Mouse (Mus musculus): ENCODE results near the gene Smim24.

The Smim24 gene

GRCm38 (mm10) chr10:81422191-81422590, 29.3 kb downstream of the Smim24 start:
- WGBS, result 68% methylated on average over 6 of the region's 6 CpGs

GRCm38 (mm10) chr10:81422661-81423217, 29.9 kb downstream of the Smim24 start:
- 86% methylated on average over 3 of the region's 3 CpGs for WGBS

GRCm38 (mm10) chr10:81423476-81424245, 30.8 kb downstream of the Smim24 start:
- 78% methylated on average over 4 of the region's 4 CpGs for WGBS

DNA sequence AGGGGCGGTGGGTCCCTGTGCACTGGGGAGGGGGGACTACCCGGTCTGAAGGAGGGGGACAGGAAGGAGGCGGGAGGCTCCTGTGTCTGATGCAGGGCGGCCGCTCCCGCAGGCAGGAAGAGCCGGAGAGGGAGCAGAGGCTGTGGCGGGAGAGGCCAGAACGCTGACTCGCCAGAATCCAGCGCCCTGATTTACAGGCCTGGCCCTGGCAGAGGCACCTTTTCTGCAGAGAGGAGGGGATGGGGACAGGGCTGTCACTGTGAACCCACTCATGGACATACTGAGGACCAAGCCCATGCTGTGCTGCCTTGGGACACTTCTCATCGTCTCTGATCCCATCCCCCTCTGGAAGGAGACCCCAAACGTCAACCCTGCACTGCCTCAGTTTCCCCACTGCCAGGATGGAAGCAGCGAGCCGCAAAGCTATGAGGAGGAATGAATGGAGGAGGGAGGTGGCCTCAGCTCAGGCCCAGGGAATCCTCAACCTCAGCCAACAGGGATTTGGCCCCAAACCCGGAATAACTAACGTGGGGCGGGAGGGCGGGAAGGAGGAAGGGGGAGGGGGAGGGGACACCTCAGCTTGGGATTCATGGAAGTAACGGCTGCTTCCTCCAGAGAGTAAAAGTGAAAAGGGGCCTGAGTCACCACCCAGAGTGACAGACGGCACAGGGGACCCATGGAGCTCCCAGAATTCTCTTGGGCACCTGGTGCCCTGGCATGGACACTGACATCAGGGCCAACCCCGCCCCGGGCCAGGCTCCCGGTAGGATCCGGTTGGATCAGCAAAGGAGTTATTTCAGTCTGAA, 31.6 kb downstream of the Smim24 start:
- 17% methylated on average over 25 of the region's 25 CpGs for WGBS

DNA sequence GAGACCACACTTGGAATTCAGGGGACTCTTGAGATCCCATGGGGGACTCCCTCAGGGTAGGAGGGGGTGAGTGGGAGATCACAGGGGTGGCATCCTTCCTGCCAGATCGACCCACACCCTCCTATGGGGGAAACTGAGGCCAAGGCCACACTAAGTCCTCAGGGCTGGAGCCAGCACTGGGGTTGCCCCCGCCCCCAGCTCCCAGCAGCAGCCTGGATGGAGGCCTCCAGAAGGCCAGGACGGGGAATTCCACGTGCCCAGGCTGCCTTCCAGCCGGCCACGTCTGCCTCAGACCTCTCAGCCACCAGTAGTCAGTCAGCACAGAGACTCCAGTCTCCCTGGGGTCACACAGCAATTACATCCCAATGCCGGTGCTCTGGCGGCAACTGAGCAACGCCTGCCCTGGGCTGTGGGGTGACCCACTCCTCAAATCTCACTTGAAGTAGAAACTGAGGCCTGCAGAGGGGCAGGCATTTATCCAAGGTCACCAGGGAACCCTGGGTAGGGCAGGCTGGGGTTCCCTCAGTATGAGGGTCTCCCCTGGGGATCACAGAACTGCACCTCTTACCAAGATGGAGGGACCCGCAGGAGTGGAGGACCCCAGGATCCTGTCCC, 32.5 kb downstream of the Smim24 start:
- WGBS, result 32% methylated on average over 10 of the region's 10 CpGs

DNA sequence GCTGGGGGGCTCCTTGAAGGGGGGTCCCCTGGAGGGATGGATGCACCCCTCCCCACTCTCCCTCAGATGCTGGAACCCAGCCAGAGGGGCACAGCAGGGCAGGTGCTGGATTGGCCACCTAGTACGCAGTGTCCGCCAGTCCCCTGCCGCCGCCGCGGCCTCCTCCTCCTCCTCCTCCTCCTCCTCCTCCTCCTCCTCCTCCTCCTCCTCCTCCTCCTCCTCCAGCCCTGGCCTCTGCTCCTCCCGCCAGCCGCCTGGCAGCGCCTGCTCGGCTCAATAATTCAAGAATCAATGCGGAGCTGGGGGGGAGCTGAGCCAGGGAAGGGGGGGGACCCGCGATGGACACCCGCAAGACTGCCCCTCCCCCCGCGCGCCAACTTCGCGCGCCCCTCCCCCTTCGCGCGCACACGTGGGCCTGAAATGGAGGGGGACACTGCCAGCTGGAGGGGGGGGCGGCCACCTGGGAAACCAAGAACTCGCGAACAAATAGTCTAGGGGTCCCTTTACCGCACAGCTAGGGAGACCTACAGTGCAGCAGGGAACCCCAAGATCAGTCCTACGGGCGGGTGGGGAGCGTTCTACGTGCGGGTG, 33.3 kb downstream of the Smim24 start:
- 1% methylated on average over 19 of the region's 33 CpGs for WGBS

- under 1% methylated on average over 38 of the region's 38 CpGs for WGBS
Observed at GRCm38 (mm10) chr10:81426897-81427296, 34.0 kb downstream of the Smim24 start.

GRCm38 (mm10) chr10:81427327-81427726, 34.5 kb downstream of the Smim24 start:
- 33% methylated on average over 3 of the region's 3 CpGs for WGBS

GRCm38 (mm10) chr10:81427804-81428506, 35.1 kb downstream of the Smim24 start:
- 87% methylated on average over 8 of the region's 8 CpGs for WGBS

DNA sequence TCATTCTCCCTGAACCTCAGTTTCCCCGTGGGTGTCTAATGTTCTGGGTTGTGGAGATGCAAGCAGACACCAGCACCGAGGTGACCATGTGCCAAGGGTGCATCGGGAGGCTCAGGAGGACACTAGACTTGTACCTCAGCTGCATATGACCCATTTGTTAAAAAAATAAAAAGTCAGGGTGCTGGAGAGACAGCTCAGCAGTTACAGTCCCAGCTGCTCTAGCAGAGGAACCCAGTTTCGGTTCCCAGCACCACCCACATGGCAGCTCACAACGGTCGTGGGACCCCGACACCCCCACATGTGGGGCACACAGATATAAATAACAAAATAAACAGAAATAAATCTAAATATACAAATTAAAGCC, 35.6 kb downstream of the Smim24 start:
- 80% methylated on average over 7 of the region's 7 CpGs for WGBS

DNA sequence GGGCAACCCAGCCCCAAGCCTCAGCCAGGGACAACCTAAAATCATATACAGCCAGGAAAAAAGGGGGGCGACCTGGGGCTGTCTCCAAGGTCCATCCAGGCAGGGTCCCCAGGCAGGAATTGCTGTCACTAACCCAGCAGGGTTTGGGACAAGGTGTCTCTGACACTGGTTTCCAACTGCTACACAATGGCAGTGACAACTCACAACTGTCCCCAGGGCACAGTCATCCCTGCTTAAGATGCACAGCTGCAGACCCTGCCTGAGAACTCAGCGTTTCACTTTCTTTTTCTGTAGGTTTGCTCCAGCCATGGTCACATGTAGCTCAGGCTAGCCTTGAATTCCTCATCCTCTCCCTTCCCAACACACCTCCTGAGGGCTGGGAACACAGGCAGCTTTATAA, 36.2 kb downstream of the Smim24 start:
- WGBS, result 54% methylated on average over 2 of the region's 2 CpGs

GRCm38 (mm10) chr10:81429605-81430061, 36.8 kb downstream of the Smim24 start:
- under 1% methylated on average over 20 of the region's 20 CpGs for WGBS

- WGBS, result 1% methylated on average over 68 of the region's 89 CpGs
Observed at GRCm38 (mm10) chr10:81430141-81430830, 37.4 kb downstream of the Smim24 start.

GRCm38 (mm10) chr10:81430831-81431525, 38.1 kb downstream of the Smim24 start:
- WGBS, result 1% methylated on average over 54 of the region's 70 CpGs

DNA sequence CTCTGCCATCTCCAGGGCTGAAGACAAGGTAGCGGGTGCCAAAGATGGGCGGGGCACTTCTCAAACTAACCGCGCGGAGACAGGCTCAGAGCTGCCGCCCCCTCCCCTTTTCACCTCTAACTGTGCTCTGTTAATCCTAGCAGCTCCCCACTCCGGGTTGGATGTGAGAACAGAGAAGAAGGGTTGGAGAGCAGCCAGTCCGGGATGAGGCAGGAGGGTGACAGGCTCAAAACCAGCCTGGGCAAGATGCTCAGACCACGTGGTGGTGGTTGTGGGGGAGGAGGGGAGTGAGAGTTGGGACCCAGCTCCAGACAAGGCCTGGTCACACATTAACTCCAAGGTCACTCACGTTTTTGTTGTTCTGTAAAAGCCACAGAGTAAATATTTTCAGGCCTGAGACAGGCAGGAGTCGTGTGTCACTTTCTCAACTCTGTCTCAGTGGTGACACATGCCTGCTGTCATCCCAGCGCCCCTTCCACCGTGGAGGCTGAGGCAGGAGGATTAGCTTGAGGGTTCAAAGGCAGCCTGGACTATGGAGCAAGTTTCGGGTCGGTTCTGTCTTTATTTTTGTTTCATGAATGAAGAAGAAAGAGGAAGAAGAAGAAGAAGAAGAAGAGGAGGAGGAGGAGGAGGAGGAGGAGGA, 38.8 kb downstream of the Smim24 start:
- WGBS, result 18% methylated on average over 15 of the region's 15 CpGs

DNA sequence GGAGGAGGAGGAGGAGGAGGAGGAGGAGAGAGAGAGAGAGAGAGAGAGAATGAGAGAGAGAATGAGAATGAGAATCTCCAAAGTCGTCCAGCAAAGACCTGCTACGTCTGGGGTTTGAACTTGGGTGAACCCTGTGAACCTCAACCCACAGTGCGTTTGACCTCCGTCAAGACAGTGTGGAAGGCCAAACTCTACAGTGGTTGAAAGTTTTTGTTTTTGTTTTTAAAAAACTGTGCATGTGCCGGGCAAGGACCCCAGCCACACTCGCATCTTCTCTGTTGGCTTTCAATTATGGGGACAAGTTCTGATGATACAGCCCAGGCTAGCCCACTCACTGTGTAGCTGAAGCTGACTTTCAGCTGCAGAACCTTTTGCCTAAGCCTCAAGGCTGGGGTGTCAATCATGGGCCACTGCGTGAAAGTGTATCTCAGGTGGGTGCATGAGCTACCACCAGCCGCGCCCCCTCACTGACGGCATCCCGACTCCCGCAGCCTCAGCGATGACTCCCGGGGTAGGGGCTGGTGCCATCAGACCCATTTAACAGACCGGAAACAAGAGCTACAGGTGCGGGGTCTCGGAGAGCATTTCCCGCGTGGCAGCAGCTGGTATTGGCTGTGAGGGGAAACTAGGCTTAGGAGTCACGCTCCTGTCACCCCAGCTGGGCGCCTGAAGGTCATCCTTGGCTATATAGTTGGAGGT, 39.5 kb downstream of the Smim24 start:
- 50% methylated on average over 21 of the region's 21 CpGs for WGBS

DNA sequence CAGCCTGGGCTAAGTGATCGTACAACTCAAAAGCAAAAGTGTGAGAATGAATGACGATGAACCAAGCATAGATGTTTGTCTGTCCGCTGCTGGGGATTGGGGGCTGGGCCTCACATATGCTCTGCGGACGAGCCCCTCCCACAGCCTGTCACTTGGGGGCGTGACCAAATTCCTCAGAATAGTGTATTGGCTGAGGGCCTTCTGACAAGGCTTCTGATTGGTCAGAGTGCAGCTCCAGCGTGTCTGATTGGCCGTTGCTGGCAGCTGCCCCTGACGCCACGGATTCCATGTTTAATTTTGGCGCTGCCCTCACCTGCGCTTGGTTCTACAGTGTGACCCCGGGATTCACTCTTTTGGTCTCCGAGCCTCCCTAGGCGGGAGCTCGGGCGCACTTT, 40.0 kb downstream of the Smim24 start:
- WGBS, result under 1% methylated on average over 17 of the region's 17 CpGs

DNA sequence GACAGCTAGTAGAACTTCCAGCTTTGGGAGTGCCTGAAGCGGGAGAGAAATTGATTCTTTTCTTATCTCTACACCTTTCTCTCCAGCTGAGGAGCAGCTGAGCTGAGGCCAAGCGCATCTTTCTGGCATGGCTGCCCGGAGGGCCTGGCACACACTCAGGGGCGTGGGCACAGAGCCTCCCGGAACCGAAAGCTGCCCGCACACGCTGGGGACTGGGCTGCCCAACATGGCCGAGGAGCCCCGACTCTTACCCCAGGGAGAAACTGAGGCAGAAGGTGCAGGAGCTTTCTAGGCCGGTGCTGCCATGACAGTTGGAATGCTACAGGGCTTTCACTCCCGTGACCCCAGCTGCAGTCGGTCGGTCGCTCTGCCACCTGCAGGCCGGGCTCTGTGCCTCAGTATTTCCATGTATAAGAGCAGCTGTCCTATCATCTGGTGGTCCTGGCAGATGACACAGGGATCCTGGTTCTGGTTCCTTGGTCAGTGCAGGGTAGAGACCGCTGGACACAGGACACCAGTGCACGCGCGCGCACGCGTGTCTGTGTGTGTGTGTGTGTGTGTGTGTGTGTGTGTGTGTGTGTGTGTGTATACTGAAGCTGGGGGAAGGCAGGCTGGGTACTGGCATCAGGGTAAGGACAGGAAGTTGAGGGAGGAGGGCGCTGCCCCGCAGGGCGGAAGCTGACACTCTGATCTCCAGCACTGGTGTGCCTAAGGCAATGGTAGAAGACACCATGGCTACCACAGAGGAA, 40.9 kb downstream of the Smim24 start:
- 59% methylated on average over 26 of the region's 26 CpGs for WGBS

Measured in cerebral cortex, adult 2 months (tissue).